Mouse (Mus musculus): ENCODE measurements around the gene Smurf1. TPM values are rescaled to one million over a fixed set of nuclear protein-coding genes. Genes with fewer than 3 reads are reported as not detected.

The Smurf1 gene
- total and polyA plus RNA-seq, 3 experiments: 3.1 to 7.2 (median 4.3) TPM

- Histone ChIP-seq H3K9ac (ENCODE audit: insufficient read depth, low read depth) (no peak overlapping the region), H3K4me3 (replicated peaks in 1 of 3; ENCODE audit: low read depth in 2 of 3, low read length in 2 of 3, poor library complexity in 1 of 3) (no peak overlapping the region), H3K27me3 (replicated peaks) (no peaks in the 10 kb centered on the region), H3K79me2 (replicated peaks; ENCODE audit: control insufficient read depth, extremely low read depth, insufficient read depth, poor library complexity, severe bottlenecking) (no peaks in the 10 kb centered on the region), H3K36me3 (replicated peaks in 1 of 2; ENCODE audit: control insufficient read depth in 1 of 2, insufficient read depth in 1 of 2, low read length in 1 of 2) (peaks cover 0 to 14% of the 10 kb centered on the region in 2 experiments), H3K27ac (ENCODE audit: insufficient read depth, low read depth) (no peak overlapping the region), H3K9me3 (replicated peaks; ENCODE audit: low read length) (no peaks in the 10 kb centered on the region), H3K4me2 (ENCODE audit: insufficient read depth, low read depth, poor library complexity, severe bottlenecking) (no peak overlapping the region), H3K4me1 (ENCODE audit: control insufficient read depth in 1 of 2, insufficient read depth in 2 of 2) (peaks cover 0 to 22% of the 10 kb centered on the region in 2 experiments; a peak in 2 of 4 replicates)
- no peak for DNase-seq (ENCODE audit: extremely low read depth)
- dilution Hi-C loops (cut with MboI; ENCODE audit: extremely low pct_ligation_motif_present, extremely low pct_unique_long_range_greater_than_20kb, low sequenced_read_pairs): no loop called here
- TF ChIP-seq HCFC1 (IDR thresholded peaks at IDR 0.05; ENCODE audit: low read depth, low read length): no peak
- TF ChIP-seq BHLHE40 (IDR thresholded peaks at IDR 0.05; ENCODE audit: low read depth, low read length): no peak
- in situ Hi-C loops (cut with MboI; ENCODE audit: low pct_ligation_motif_present, low pct_unique_long_range_greater_than_20kb, low sequenced_read_pairs): no loop called here
Observed at GRCm38 (mm10) chr5:144904356-144905134, 61.1 kb downstream of the Smurf1 start.

- dilution Hi-C loops (cut with MboI; ENCODE audit: extremely low pct_ligation_motif_present, extremely low pct_unique_long_range_greater_than_20kb, low sequenced_read_pairs): no loop called here
- no peak overlapping the region for H3K27ac ChIP-seq (ENCODE audit: insufficient read depth, low read depth)
Observed at GRCm38 (mm10) chr5:144901791-144902190, 63.9 kb downstream of the Smurf1 start.

GRCm38 (mm10) chr5:144901035-144901434 is 64.6 kb downstream of the Smurf1 start:
- Histone ChIP-seq H3K9ac (ENCODE audit: insufficient read depth, low read depth) (no peak overlapping the region), H3K27me3 (replicated peaks) (no peaks in the 10 kb centered on the region), H3K9me3 (replicated peaks; ENCODE audit: low read length) (no peaks in the 10 kb centered on the region), H3K27ac (ENCODE audit: insufficient read depth, low read depth) (no peak overlapping the region), H3K79me2 (replicated peaks; ENCODE audit: control insufficient read depth, extremely low read depth, insufficient read depth, poor library complexity, severe bottlenecking) (no peaks in the 10 kb centered on the region), H3K4me3 (replicated peaks in 1 of 3; ENCODE audit: low read depth in 2 of 3, low read length in 2 of 3, poor library complexity in 1 of 3) (no peak overlapping the region), H3K36me3 (replicated peaks in 1 of 2; ENCODE audit: control insufficient read depth in 1 of 2, insufficient read depth in 1 of 2, low read length in 1 of 2) (peaks cover 0 to 43% of the 10 kb centered on the region in 2 experiments), H3K4me1 (ENCODE audit: control insufficient read depth in 1 of 2, insufficient read depth in 2 of 2) (peaks cover 0 to 21% of the 10 kb centered on the region in 2 experiments; a peak in 2 of 4 replicates), H3K4me2 (ENCODE audit: insufficient read depth, low read depth, poor library complexity, severe bottlenecking) (no peak overlapping the region)
- in situ Hi-C loops (cut with MboI; ENCODE audit: low pct_ligation_motif_present, low pct_unique_long_range_greater_than_20kb, low sequenced_read_pairs) (no loop called here), dilution Hi-C loops (cut with MboI; ENCODE audit: extremely low pct_ligation_motif_present, extremely low pct_unique_long_range_greater_than_20kb, low sequenced_read_pairs) (no loop called here)
- no peak for TF ChIP-seq ZKSCAN1 (IDR thresholded peaks at IDR 0.05; ENCODE audit: borderline replicate concordance, low read depth, low read length)
- no peak for TF ChIP-seq CHD1 (IDR thresholded peaks at IDR 0.05; ENCODE audit: low read depth, low read length)
- TF ChIP-seq MAFK (IDR thresholded peaks at IDR 0.05; ENCODE audit: insufficient replicate concordance, low read length): no peak
- TF ChIP-seq ETS1 (conservative IDR thresholded peaks at IDR 0.05; ENCODE audit: low read depth, low read length): no peak
- no peak for TF ChIP-seq MYC (IDR thresholded peaks at IDR 0.05; ENCODE audit: low read depth, low read length)
- TF ChIP-seq NELFE (IDR thresholded peaks at IDR 0.05; ENCODE audit: low read depth, low read length): no peak
- no peak for TF ChIP-seq CHD2 (IDR thresholded peaks at IDR 0.05; ENCODE audit: low read length)
- no peak for TF ChIP-seq BHLHE40 (IDR thresholded peaks at IDR 0.05; ENCODE audit: low read depth, low read length)
- no peak for TF ChIP-seq MAX (IDR thresholded peaks at IDR 0.05; ENCODE audit: low read length)
- TF ChIP-seq JUN (IDR thresholded peaks at IDR 0.05; ENCODE audit: insufficient read depth, low read depth, low read length): no peak
- no peak for DNase-seq (ENCODE audit: extremely low read depth)

More at GRCm38 (mm10) chr5:144901791-144902190, 63.9 kb downstream of the Smurf1 start:
- H3K9ac ChIP-seq (ENCODE audit: insufficient read depth, low read depth): no peak overlapping the region
- no peaks in the 10 kb centered on the region for H3K27me3 ChIP-seq (replicated peaks)
- peaks cover 0 to 16% of the 10 kb centered on the region in 2 experiments; a peak in 2 of 4 replicates for H3K4me1 ChIP-seq (ENCODE audit: control insufficient read depth in 1 of 2, insufficient read depth in 2 of 2)
- H3K4me3 ChIP-seq (replicated peaks in 1 of 3; ENCODE audit: low read depth in 2 of 3, low read length in 2 of 3, poor library complexity in 1 of 3): no peak overlapping the region
- TF ChIP-seq SMC3 (IDR thresholded peaks at IDR 0.05; ENCODE audit: low read depth, low read length): no peak
- no peak for TF ChIP-seq PAX5 (IDR thresholded peaks at IDR 0.05; ENCODE audit: low read length)
- TF ChIP-seq MAFK (IDR thresholded peaks at IDR 0.05; ENCODE audit: insufficient replicate concordance, low read length): no peak
- TF ChIP-seq JUND (conservative IDR thresholded peaks at IDR 0.05; ENCODE audit: low read depth, low read length): no peak
- TF ChIP-seq ZC3H11A (IDR thresholded peaks at IDR 0.05; ENCODE audit: low read depth, low read length): no peak
- in situ Hi-C loops (cut with MboI; ENCODE audit: low pct_ligation_motif_present, low pct_unique_long_range_greater_than_20kb, low sequenced_read_pairs): no loop called here
- H3K9me3 ChIP-seq (replicated peaks; ENCODE audit: low read length): no peaks in the 10 kb centered on the region
- DNase-seq (ENCODE audit: extremely low read depth): no peak
- H3K4me2 ChIP-seq (ENCODE audit: insufficient read depth, low read depth, poor library complexity, severe bottlenecking): no peak overlapping the region
- H3K79me2 ChIP-seq (replicated peaks; ENCODE audit: control insufficient read depth, extremely low read depth, insufficient read depth, poor library complexity, severe bottlenecking): no peaks in the 10 kb centered on the region
- peaks cover 0 to 36% of the 10 kb centered on the region in 2 experiments for H3K36me3 ChIP-seq (replicated peaks in 1 of 2; ENCODE audit: control insufficient read depth in 1 of 2, insufficient read depth in 1 of 2, low read length in 1 of 2)

All from CH12.LX (cell line).